ENCODE assay signal across 10 mouse cellular contexts in the genomic region with DNA sequence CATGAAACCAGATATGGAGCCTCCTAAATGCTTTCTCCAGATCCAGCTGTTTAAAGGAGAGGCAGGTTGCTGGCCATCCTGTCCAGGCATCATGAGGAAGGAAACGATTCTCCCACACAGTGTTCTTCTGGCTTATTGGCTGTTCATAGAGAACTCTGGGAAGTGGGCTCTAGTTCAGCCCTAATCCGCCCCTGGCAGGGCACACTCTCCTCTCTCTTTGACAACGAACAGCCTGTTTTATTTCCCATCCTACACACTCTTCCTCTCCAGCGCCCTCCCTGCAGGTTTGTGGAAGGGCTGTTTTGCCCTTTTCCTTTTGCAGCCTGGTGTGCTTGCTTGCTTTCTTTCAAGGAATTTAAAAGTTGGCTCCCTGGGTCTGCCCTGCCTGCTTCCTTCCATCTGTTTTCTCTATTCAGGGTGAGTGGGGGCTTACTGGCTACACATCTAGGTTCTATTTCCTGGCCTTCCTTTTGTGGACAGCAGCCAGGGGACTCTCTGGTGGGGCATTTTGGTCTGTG.
DNase-seq lines count a peak whose midpoint lies in the region; ATAC-seq and TF ChIP-seq lines count a peak whose summit lies in the region.
"Had no signal": no experiment of that assay in that cellular context is flagged by ENCODE, and none has a peak within 500 bp of the region (broad histone marks: within the 10 kb centered on the region; RNA-seq: fewer than 3 reads in every experiment).

No protein-coding gene starts in this region.

- no peaks in the 10 kb centered on the region for H3K27me3 ChIP-seq in midbrain, embryonic 11.5 days (ENCODE audit: control insufficient read depth, insufficient read depth, low read length)
- H3K27me3 ChIP-seq in midbrain, embryonic 10.5 days (ENCODE audit: low read depth, poor library complexity, severe bottlenecking) = no peaks in the 10 kb centered on the region
- no peaks in the 10 kb centered on the region for H3K27me3 ChIP-seq in stomach, postnatal 0 days (ENCODE audit: control insufficient read depth, insufficient read depth, low read length)
- H3K27me3 ChIP-seq: heart, embryonic 13.5 days; megakaryocyte, embryonic 14.5 days had no signal

- H3K9ac ChIP-seq in midbrain, embryonic 11.5 days (ENCODE audit: low read length) = no peak overlapping the region
- H3K9ac ChIP-seq in stomach, postnatal 0 days (ENCODE audit: low read length) = no peak overlapping the region
- H3K9ac ChIP-seq: heart, embryonic 13.5 days had no signal

- 49% methylated on average over 4 of the region's 4 CpGs for WGBS in midbrain, embryonic 11.5 days
- 46% methylated on average over 4 of the region's 4 CpGs for WGBS in midbrain, embryonic 10.5 days
- 33% methylated on average over 4 of the region's 4 CpGs for WGBS in stomach, postnatal 0 days

- H3K4me3 ChIP-seq in midbrain, embryonic 11.5 days (ENCODE audit: low read depth, low read length) = no peak overlapping the region
- no peak overlapping the region for H3K4me3 ChIP-seq in midbrain, embryonic 10.5 days
- H3K4me3 ChIP-seq in stomach, postnatal 0 days (ENCODE audit: low read depth, low read length) = no peak overlapping the region
- H3K4me3 ChIP-seq: heart, embryonic 13.5 days; megakaryocyte, embryonic 14.5 days had no signal

- H3K4me2 ChIP-seq in midbrain, embryonic 11.5 days = no peak overlapping the region
- H3K4me2 ChIP-seq in stomach, postnatal 0 days (replicated peaks; ENCODE audit: low read depth) = no peak overlapping the region
- H3K4me2 ChIP-seq: heart, embryonic 13.5 days had no signal

- TF ChIP-seq EP300 in stomach, postnatal 0 days (optimal IDR thresholded peaks at IDR 0.05) = no peak

- no peak overlapping the region for H3K27ac ChIP-seq in midbrain, embryonic 11.5 days (ENCODE audit: low read depth, low read length)
- H3K27ac ChIP-seq in midbrain, embryonic 10.5 days (replicated peaks) = no peak overlapping the region
- H3K27ac ChIP-seq in stomach, postnatal 0 days (replicated peaks) = no peak overlapping the region
- H3K27ac ChIP-seq: heart, embryonic 13.5 days had no signal

- no peaks in the 10 kb centered on the region for H3K9me3 ChIP-seq in midbrain, embryonic 11.5 days (ENCODE audit: control insufficient read depth, low read length)
- no peaks in the 10 kb centered on the region for H3K9me3 ChIP-seq in midbrain, embryonic 10.5 days (replicated peaks)
- H3K9me3 ChIP-seq in stomach, postnatal 0 days (ENCODE audit: control insufficient read depth, low read length) = no peaks in the 10 kb centered on the region
- H3K9me3 ChIP-seq: heart, embryonic 13.5 days had no signal

- peak; percentile 72 to 78 for DNase-seq in cerebellum, postnatal 10 days
- DNase-seq in midbrain, embryonic 11.5 days (ENCODE audit: low spot score, missing footprints) = peak; percentile 82
- no peak for DNase-seq in midbrain, embryonic 10.5 days (ENCODE audit: low spot score)
- peak; percentile 27 to 47 for DNase-seq in layer of hippocampus, postnatal 36 days
- DNase-seq in stomach, postnatal 0 days (ENCODE audit: low spot score) = no peak
- DNase-seq in thymus, postnatal 0 days (ENCODE audit: low spot score) = no peak
- no peak for DNase-seq in lung, adult 18-20 months

- H3K4me1 ChIP-seq in midbrain, embryonic 11.5 days (ENCODE audit: control insufficient read depth, insufficient read depth, low read length) = no peaks in the 10 kb centered on the region
- peaks cover 4% of the 10 kb centered on the region; the same call in 1 of the 2 replicates for H3K4me1 ChIP-seq in midbrain, embryonic 10.5 days
- H3K4me1 ChIP-seq in stomach, postnatal 0 days (replicated peaks; ENCODE audit: control insufficient read depth, insufficient read depth) = no peaks in the 10 kb centered on the region
- H3K4me1 ChIP-seq: megakaryocyte, embryonic 14.5 days had no signal

- no peak for ATAC-seq in cerebellum, adult (ENCODE audit: insufficient number of reproducible peaks, low FRiP score, low TSS enrichment)
- no peak for ATAC-seq in midbrain, embryonic 11.5 days (ENCODE audit: low FRiP score)
- ATAC-seq in stomach, postnatal 0 days (ENCODE audit: low FRiP score, low TSS enrichment) = no peak

- H3K36me3 ChIP-seq in midbrain, embryonic 11.5 days (ENCODE audit: control insufficient read depth, insufficient read depth, low read length) = no peaks in the 10 kb centered on the region
- peaks cover 9% of the 10 kb centered on the region for H3K36me3 ChIP-seq in midbrain, embryonic 10.5 days
- no peaks in the 10 kb centered on the region for H3K36me3 ChIP-seq in stomach, postnatal 0 days (ENCODE audit: control insufficient read depth, insufficient read depth, low read length)
- H3K36me3 ChIP-seq: heart, embryonic 13.5 days had no signal

- 0 out of 2 replicates have a peak, but pooled peaks have one; percentile 29 for TF ChIP-seq CTCF in stomach, postnatal 0 days (IDR thresholded peaks at IDR 0.05; ENCODE audit: low read depth)

Comparison
In these comparisons a context has a peak if more than half of its experiments do, and no peak if none do; other contexts are left out.
1. DNase-seq: peak in cerebellum, postnatal 10 days (2 of 2), midbrain, embryonic 11.5 days (single experiment) and layer of hippocampus, postnatal 36 days (2 of 2); none in midbrain, embryonic 10.5 days (single experiment), stomach, postnatal 0 days (single experiment), thymus, postnatal 0 days (single experiment) and lung, adult 18-20 months (0 of 2).